Mouse (Mus musculus) liver, embryonic 11.5 days (tissue): ENCODE measurements at regions not wholly inside any gene's neighbourhood (a gene's known extent, or its start where the extent isn't known, plus 50 kb on each side); places are given as distances from the start of the nearest gene placed in this dataset.

Source experiments
- ATAC-seq: fragments of 200-750 bp; cut with Nextera tagmentation; replicated peaks from 2 replicates; pipeline ENCODE4 v1.8.0; 2017; ENCODE audit warnings: moderate number of reproducible peaks, mild to moderate bottlenecking, moderate TSS enrichment, moderate library complexity; ENCODE audit not compliant: low FRiP score
- DNase-seq: peaks from one replicate; pipeline ENCODE4 v3.0.0-alpha.2; 2017; ENCODE audit warnings: low spot score
- H3K27ac ChIP-seq: fragments of 300-500 bp; sonication (generic); 2 replicates; pipeline ENCODE4 v1.5.1; 2014; ENCODE audit warnings: mild to moderate bottlenecking, low read depth, low read length, control low read depth
- H3K27me3 ChIP-seq: fragments of 300-500 bp; sonication (generic); replicated peaks from 2 replicates; pipeline ENCODE4 v1.6.1; 2014; ENCODE audit warnings: low read length, mixed read lengths; ENCODE audit not compliant: control insufficient read depth, insufficient read depth
- H3K36me3 ChIP-seq: fragments of 300-500 bp; sonication (generic); 2 replicates; pipeline ENCODE4 v1.6.1; 2014; ENCODE audit warnings: mild to moderate bottlenecking, low read length, moderate library complexity, mixed read lengths; ENCODE audit not compliant: control insufficient read depth, insufficient read depth
- H3K4me1 ChIP-seq: fragments of 300-500 bp; sonication (generic); replicated peaks from 2 replicates; pipeline ENCODE4 v1.6.1; 2014; ENCODE audit warnings: low read length, mixed read lengths; ENCODE audit not compliant: control insufficient read depth, insufficient read depth
- H3K4me2 ChIP-seq: fragments of 300-500 bp; sonication (generic); 2 replicates; pipeline ENCODE4 v1.6.1; 2014; ENCODE audit warnings: mild to moderate bottlenecking, control low read depth, moderate library complexity
- H3K4me3 ChIP-seq: fragments of 300-500 bp; sonication (generic); 2 replicates; pipeline ENCODE4 v1.5.1; 2014; ENCODE audit warnings: low read depth, low read length, control low read depth
- H3K9ac ChIP-seq: fragments of 300-500 bp; sonication (generic); 2 replicates; pipeline ENCODE4 v1.6.1; 2014; ENCODE audit warnings: low read depth, low read length, control low read depth
- H3K9me3 ChIP-seq: fragments of 300-500 bp; sonication (generic); 2 replicates; pipeline ENCODE4 v1.6.1; 2016; ENCODE audit warnings: low read length, inconsistent platforms, mixed read lengths; ENCODE audit not compliant: control insufficient read depth
- WGBS: fragments of 180-500 bp; shearing (Covaris S2); extraction: QIAGEN DNeasy Blood & Tissue Kit; methylation state at CpG from one replicate; pipeline ENCODE4 v1.1.7; 2014; 5-methylcytosine and 5-hydroxymethylcytosine counted together

GRCm38 (mm10) chr14:21932771-21933170 is 56.6 kb downstream of the Zfp503 start:
- H3K4me2 ChIP-seq = no peak overlapping the region
- no peaks in the 10 kb centered on the region for H3K36me3 ChIP-seq
- no peaks in the 10 kb centered on the region for H3K9me3 ChIP-seq
- H3K9ac ChIP-seq = no peak overlapping the region
- DNase-seq (peak; percentile 24), ATAC-seq (no peak)
- no peak overlapping the region for H3K27ac ChIP-seq
- 72% methylated on average over 2 of the region's 2 CpGs for WGBS
- no peaks in the 10 kb centered on the region for H3K4me1 ChIP-seq
- H3K27me3 ChIP-seq = no peaks in the 10 kb centered on the region
- H3K4me3 ChIP-seq = no peak overlapping the region

DNA sequence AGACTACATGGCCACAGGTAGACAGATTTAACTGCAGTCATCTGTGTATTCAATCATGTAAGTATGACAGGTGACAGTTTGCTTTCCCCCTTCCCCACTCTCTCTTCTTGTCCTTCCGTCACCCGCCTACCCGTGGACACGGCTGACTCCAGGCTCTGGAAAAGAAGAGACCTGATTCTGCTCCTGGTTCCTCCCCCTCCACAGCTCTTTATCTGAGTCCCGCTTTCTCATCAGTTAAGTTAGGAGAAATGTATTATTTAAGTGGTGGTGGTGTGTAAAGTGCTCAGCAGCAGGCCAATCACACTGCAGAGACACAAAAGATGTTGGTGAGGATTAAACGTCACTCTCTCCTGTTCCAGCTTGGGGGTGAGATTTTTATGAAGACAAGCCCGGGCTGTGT is 57.5 kb downstream of the Zfp503 start:
- Histone ChIP-seq H3K27me3 (no peaks in the 10 kb centered on the region), H3K9me3 (no peaks in the 10 kb centered on the region), H3K4me2 (no peak overlapping the region), H3K4me3 (no peak overlapping the region), H3K4me1 (no peaks in the 10 kb centered on the region), H3K9ac (no peak overlapping the region), H3K36me3 (no peaks in the 10 kb centered on the region), H3K27ac (no peak overlapping the region)
- ATAC-seq = no peak
- peak; percentile 12 for DNase-seq
- 72% methylated on average over 7 of the region's 7 CpGs for WGBS

DNA sequence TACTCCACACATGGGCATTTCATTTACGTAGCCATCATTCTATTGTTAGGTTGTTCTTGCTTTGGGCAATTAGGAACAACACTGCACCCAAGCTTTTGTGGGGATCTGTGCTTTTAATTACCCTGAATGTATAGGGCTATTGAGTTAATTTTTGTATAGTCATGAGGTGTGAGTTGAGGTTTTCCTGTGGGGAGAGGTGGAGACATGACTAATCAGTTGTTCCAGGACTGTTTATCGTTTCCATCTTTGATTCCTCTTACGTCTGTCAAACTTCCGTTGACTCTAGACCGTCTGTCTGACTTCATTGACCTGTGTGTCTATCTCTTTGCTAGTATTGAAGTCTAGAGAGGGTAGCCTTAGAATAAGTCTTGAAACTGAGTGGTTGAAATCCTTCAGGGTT is 60.4 kb downstream of the Zfp503 start:
- WGBS = 52% methylated on average over 5 of the region's 5 CpGs

GRCm38 (mm10) chr14:21916671-21917070 is 67.9 kb upstream of the Comtd1 start:
- Histone ChIP-seq H3K27ac (no peak overlapping the region), H3K4me1 (no peaks in the 10 kb centered on the region), H3K27me3 (no peaks in the 10 kb centered on the region), H3K4me3 (no peak overlapping the region), H3K9ac (no peak overlapping the region), H3K4me2 (no peak overlapping the region), H3K36me3 (no peaks in the 10 kb centered on the region), H3K9me3 (no peaks in the 10 kb centered on the region)
- ATAC-seq (no peak), DNase-seq (no peak)
- WGBS = 72% methylated on average over 3 of the region's 3 CpGs

More for the DNA sequence above, 60.4 kb downstream of the Zfp503 start:
- DNase-seq (no peak), ATAC-seq (no peak)
- H3K36me3 ChIP-seq = no peaks in the 10 kb centered on the region
- H3K9me3 ChIP-seq = no peaks in the 10 kb centered on the region
- H3K4me1 ChIP-seq = no peaks in the 10 kb centered on the region
- no peak overlapping the region for H3K9ac ChIP-seq
- H3K4me2 ChIP-seq = no peak overlapping the region
- H3K4me3 ChIP-seq = no peak overlapping the region
- H3K27ac ChIP-seq = no peak overlapping the region
- H3K27me3 ChIP-seq = no peaks in the 10 kb centered on the region

GRCm38 (mm10) chr14:21904498-21905395 is 56.0 kb upstream of the Comtd1 start:
- whole genome bisulfite sequencing = 49% methylated on average over 18 of the region's 18 CpGs
- peak; percentile 32 for DNase-seq
- Histone ChIP-seq H3K9me3 (no peaks in the 10 kb centered on the region), H3K4me3 (no peak overlapping the region), H3K9ac (no peak overlapping the region), H3K4me2 (peak overlapping the region; percentile 45), H3K27me3 (no peaks in the 10 kb centered on the region), H3K4me1 (0 out of 2 replicates have a peak, but pooled peaks cover 6% of the 10 kb centered on the region), H3K27ac (no peak overlapping the region), H3K36me3 (no peaks in the 10 kb centered on the region)
- ATAC-seq = no peak

DNA sequence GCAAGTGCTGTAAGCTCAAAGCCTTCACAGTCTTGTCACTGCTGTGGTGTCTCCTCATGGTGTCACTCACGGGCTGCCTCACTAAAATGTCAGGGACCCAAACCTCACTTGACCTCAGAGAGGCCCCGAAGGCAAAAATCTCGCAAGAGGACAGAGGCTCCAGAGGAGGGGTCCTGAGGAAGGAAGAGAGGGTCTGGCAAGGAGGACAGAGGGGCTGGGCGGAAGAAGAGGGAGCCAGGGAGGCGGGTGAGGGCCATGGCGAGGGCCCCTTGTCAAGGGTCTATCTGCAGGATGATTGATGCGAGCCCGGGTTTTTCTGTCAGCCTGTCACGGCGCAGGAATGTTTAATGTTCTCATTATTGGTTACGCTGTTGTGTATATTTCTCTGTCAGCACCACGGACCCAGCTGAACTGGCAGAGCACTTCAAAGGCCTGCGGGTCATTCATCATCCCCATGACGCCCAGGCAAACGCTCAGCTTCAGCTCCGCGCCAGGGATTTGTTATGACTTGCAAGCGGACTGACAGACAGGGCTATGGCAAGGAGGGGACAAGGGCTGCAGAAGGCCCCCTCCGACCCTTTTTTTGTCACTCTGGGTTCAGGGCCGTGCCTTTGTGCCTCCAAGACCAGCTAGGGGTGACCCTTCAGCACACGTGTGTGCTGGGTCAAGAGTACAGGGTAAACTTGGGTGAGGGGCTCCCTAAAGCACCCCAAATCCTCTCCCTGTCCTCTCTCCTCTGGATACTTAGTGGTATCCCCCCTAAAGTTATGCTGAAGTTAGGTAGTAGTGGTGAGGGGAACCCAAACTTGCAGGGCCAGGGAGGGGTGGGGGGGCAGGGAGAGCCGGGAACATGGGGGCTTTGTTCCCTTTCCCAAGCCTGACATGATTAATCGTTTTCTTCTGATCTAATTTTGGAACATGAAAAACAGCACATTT is 55.1 kb upstream of the Comtd1 start:
- Histone ChIP-seq H3K27ac (peak overlapping the region; percentile 29; the same call in 1 of the 2 replicates), H3K4me3 (no peak overlapping the region), H3K9ac (no peak overlapping the region), H3K9me3 (no peaks in the 10 kb centered on the region), H3K36me3 (no peaks in the 10 kb centered on the region), H3K4me1 (0 out of 2 replicates have a peak, but pooled peaks cover 6% of the 10 kb centered on the region), H3K4me2 (peak overlapping the region; percentile 45), H3K27me3 (no peaks in the 10 kb centered on the region)
- DNase-seq (peak; percentile 62), ATAC-seq (0 out of 2 replicates have a peak, but pooled peaks have one; percentile 18)
- 37% methylated on average over 23 of the region's 23 CpGs for WGBS

GRCm38 (mm10) chr14:21902856-21903255 is 54.1 kb upstream of the Comtd1 start:
- no peak overlapping the region for H3K4me2 ChIP-seq
- no peak for DNase-seq
- 40% methylated on average over 1 of the region's 1 CpGs for WGBS
- H3K9ac ChIP-seq = no peak overlapping the region
- no peak overlapping the region for H3K4me3 ChIP-seq
- H3K9me3 ChIP-seq = no peaks in the 10 kb centered on the region
- H3K36me3 ChIP-seq = no peaks in the 10 kb centered on the region
- no peak for ATAC-seq
- 0 out of 2 replicates have a peak, but pooled peaks cover 6% of the 10 kb centered on the region for H3K4me1 ChIP-seq
- no peak overlapping the region for H3K27ac ChIP-seq
- no peaks in the 10 kb centered on the region for H3K27me3 ChIP-seq

GRCm38 (mm10) chr14:21902456-21902855 is 53.7 kb upstream of the Comtd1 start:
- H3K9me3 ChIP-seq = no peaks in the 10 kb centered on the region
- H3K9ac ChIP-seq = no peak overlapping the region
- ATAC-seq = no peak
- H3K27ac ChIP-seq = no peak overlapping the region
- no peak overlapping the region for H3K4me2 ChIP-seq
- no peaks in the 10 kb centered on the region for H3K27me3 ChIP-seq
- DNase-seq = peak; percentile 19
- no peak overlapping the region for H3K4me3 ChIP-seq
- WGBS = 65% methylated on average over 3 of the region's 3 CpGs
- H3K4me1 ChIP-seq = 0 out of 2 replicates have a peak, but pooled peaks cover 6% of the 10 kb centered on the region
- H3K36me3 ChIP-seq = no peaks in the 10 kb centered on the region
